Mouse (Mus musculus) kidney, embryonic 16.5 days (tissue): ENCODE results near the gene Slc10a2. TPM values are rescaled to one million over a fixed set of nuclear protein-coding genes. Genes with fewer than 3 reads are reported as not detected.
"Not testable (repeated sequence)": the region's sequence is repeated elsewhere in the genome, so short reads cannot be mapped to it uniquely, and the experiment has no call there.

Source experiments
- ATAC-seq: fragments of 200-750 bp; cut with Nextera tagmentation; 2 replicates; pipeline ENCODE4 v1.8.0; 2017; ENCODE audit warnings: moderate TSS enrichment; ENCODE audit not compliant: low FRiP score, low TSS enrichment
- H3K27ac ChIP-seq: fragments of 300-500 bp; sonication (generic); 2 replicates; pipeline ENCODE4 v1.5.1; 2014; ENCODE audit warnings: low read length
- H3K27me3 ChIP-seq: fragments of 300-500 bp; sonication (generic); 2 replicates; pipeline ENCODE4 v1.6.1; 2014; ENCODE audit warnings: low read length, control low read depth, mixed read lengths; ENCODE audit not compliant: insufficient read depth
- H3K36me3 ChIP-seq: fragments of 300-500 bp; sonication (generic); 2 replicates; pipeline ENCODE4 v1.6.1; 2014; ENCODE audit warnings: low read length, control low read depth, mixed read lengths; ENCODE audit not compliant: insufficient read depth
- H3K4me1 ChIP-seq: fragments of 300-500 bp; sonication (generic); 2 replicates; pipeline ENCODE4 v1.6.1; 2014; ENCODE audit warnings: low read length, control low read depth, mixed read lengths; ENCODE audit not compliant: insufficient read depth
- H3K4me2 ChIP-seq: fragments of 300-500 bp; sonication (generic); replicated peaks from 2 replicates; pipeline ENCODE4 v1.6.1; 2014; ENCODE audit warnings: low read depth, low read length
- H3K4me3 ChIP-seq: fragments of 300-500 bp; sonication (generic); 2 replicates; pipeline ENCODE4 v1.5.1; 2014; ENCODE audit warnings: mild to moderate bottlenecking, low read length
- H3K9ac ChIP-seq: fragments of 300-500 bp; sonication (generic); replicated peaks from 2 replicates; pipeline ENCODE4 v1.6.1; 2014; ENCODE audit warnings: low read length
- H3K9me3 ChIP-seq: fragments of 300-500 bp; sonication (generic); 2 replicates; pipeline ENCODE4 v1.6.1; 2016; ENCODE audit warnings: low read length, control low read depth
- WGBS: fragments of 180-500 bp; shearing (Covaris S2); extraction: QIAGEN DNeasy Blood & Tissue Kit; methylation state at CpG from one replicate; pipeline ENCODE4 v1.1.7; 2014; 5-methylcytosine and 5-hydroxymethylcytosine counted together
- polyA plus RNA-seq: library from polyadenylated mRNA; unstranded; fragments of >200 nt; fragmentation: Nextera tagmentation; extraction: Ambion mirVana; gene quantifications from 2 replicates; pipeline ENCODE4 v1.2.1, GENCODE M21; 2015

Gene Slc10a2
- 0.27 and 0.32 TPM in 2 replicates for polyA plus RNA-seq

GRCm38 (mm10) chr8:5105186-5105585, at the start of gene Slc10a2:
TSS of gene Slc10a2 (minus strand) at chr8:5105351.
- 47% methylated on average over 5 of the region's 5 CpGs for WGBS
- no peak for ATAC-seq
- H3K4me1 ChIP-seq = no peaks in the 10 kb centered on the region

GRCm38 (mm10) chr8:5129322-5129829, 24.2 kb upstream of the Slc10a2 start:
- no peaks in the 10 kb centered on the region for H3K36me3 ChIP-seq
- H3K4me1 ChIP-seq = no peaks in the 10 kb centered on the region
- WGBS = 75% methylated on average over 2 of the region's 2 CpGs
- no peak overlapping the region for H3K4me3 ChIP-seq
- no peak for ATAC-seq
- H3K9ac ChIP-seq = no peak overlapping the region
- no peak overlapping the region for H3K27ac ChIP-seq
- no peaks in the 10 kb centered on the region for H3K9me3 ChIP-seq
- H3K27me3 ChIP-seq = no peaks in the 10 kb centered on the region
- no peak overlapping the region for H3K4me2 ChIP-seq

More at GRCm38 (mm10) chr8:5105186-5105585, at the start of gene Slc10a2:
- Histone ChIP-seq H3K27ac (no peak within 1 kb of the TSS), H3K9me3 (no peaks in the 10 kb centered on the region), H3K4me3 (no peak within 1 kb of the TSS), H3K27me3 (no peaks in the 10 kb centered on the region), H3K36me3 (no peaks in the 10 kb centered on the region), H3K9ac (no peak within 1 kb of the TSS), H3K4me2 (no peak within 1 kb of the TSS)

- H3K9ac ChIP-seq = no peak overlapping the region
- ATAC-seq = peak; percentile 84
Observed at GRCm38 (mm10) chr8:5106855-5107254, 1.7 kb upstream of the Slc10a2 start.

GRCm38 (mm10) chr8:5095392-5095791, 9.8 kb downstream of the Slc10a2 start:
- no peaks in the 10 kb centered on the region for H3K36me3 ChIP-seq
- ATAC-seq = no peak
- H3K9me3 ChIP-seq = no peaks in the 10 kb centered on the region
- no peaks in the 10 kb centered on the region for H3K27me3 ChIP-seq
- no peak overlapping the region for H3K4me2 ChIP-seq
- 88% methylated on average over 4 of the region's 4 CpGs for WGBS
- H3K4me3 ChIP-seq = no peak overlapping the region
- no peaks in the 10 kb centered on the region for H3K4me1 ChIP-seq
- H3K9ac ChIP-seq = no peak overlapping the region
- no peak overlapping the region for H3K27ac ChIP-seq

More at GRCm38 (mm10) chr8:5106855-5107254, 1.7 kb upstream of the Slc10a2 start:
- Histone ChIP-seq H3K27me3 (no peaks in the 10 kb centered on the region), H3K4me2 (no peak overlapping the region), H3K4me3 (no peak overlapping the region), H3K9me3 (no peaks in the 10 kb centered on the region), H3K27ac (no peak overlapping the region), H3K36me3 (no peaks in the 10 kb centered on the region), H3K4me1 (no peaks in the 10 kb centered on the region)
- 63% methylated on average over 5 of the region's 5 CpGs for WGBS

- H3K9me3 ChIP-seq, H3K36me3 ChIP-seq, H3K9ac ChIP-seq, H3K4me2 ChIP-seq, H3K27me3 ChIP-seq, ATAC-seq, H3K27ac ChIP-seq, H3K4me1 ChIP-seq, H3K4me3 ChIP-seq: not testable (repeated sequence)
Observed at GRCm38 (mm10) chr8:5093991-5094390, 11.2 kb downstream of the Slc10a2 start.

GRCm38 (mm10) chr8:5073654-5074293, 31.4 kb downstream of the Slc10a2 start:
- H3K27ac ChIP-seq = no peak overlapping the region
- H3K4me3 ChIP-seq = no peak overlapping the region
- no peaks in the 10 kb centered on the region for H3K9me3 ChIP-seq
- H3K4me2 ChIP-seq = no peak overlapping the region
- WGBS = 88% methylated on average over 3 of the region's 3 CpGs
- H3K9ac ChIP-seq = no peak overlapping the region
- H3K4me1 ChIP-seq = no peaks in the 10 kb centered on the region
- H3K27me3 ChIP-seq = no peaks in the 10 kb centered on the region
- no peak for ATAC-seq
- no peaks in the 10 kb centered on the region for H3K36me3 ChIP-seq

GRCm38 (mm10) chr8:5058888-5059287, 46.3 kb downstream of the Slc10a2 start:
- H3K4me2 ChIP-seq = no peak overlapping the region
- 75% methylated on average over 1 of the region's 1 CpGs for WGBS
- H3K4me3 ChIP-seq = no peak overlapping the region
- H3K9me3 ChIP-seq = no peaks in the 10 kb centered on the region
- ATAC-seq = no peak
- no peak overlapping the region for H3K9ac ChIP-seq
- H3K36me3 ChIP-seq = no peaks in the 10 kb centered on the region
- H3K27ac ChIP-seq = no peak overlapping the region
- no peaks in the 10 kb centered on the region for H3K27me3 ChIP-seq
- no peaks in the 10 kb centered on the region for H3K4me1 ChIP-seq

- WGBS = 87% methylated on average over 6 of the region's 6 CpGs
- not testable (repeated sequence) for ATAC-seq, H3K4me3 ChIP-seq, H3K36me3 ChIP-seq, H3K9ac ChIP-seq, H3K27me3 ChIP-seq, H3K9me3 ChIP-seq, H3K27ac ChIP-seq, H3K4me2 ChIP-seq, H3K4me1 ChIP-seq
Observed at GRCm38 (mm10) chr8:5044361-5044900, 60.7 kb downstream of the Slc10a2 start.

GRCm38 (mm10) chr8:5038811-5039561, 66.2 kb downstream of the Slc10a2 start:
- 84% methylated on average over 4 of the region's 4 CpGs for WGBS
- H3K27ac ChIP-seq = no peak overlapping the region
- no peak for ATAC-seq
- no peak overlapping the region for H3K9ac ChIP-seq
- H3K4me1 ChIP-seq = no peaks in the 10 kb centered on the region
- no peaks in the 10 kb centered on the region for H3K27me3 ChIP-seq
- no peaks in the 10 kb centered on the region for H3K36me3 ChIP-seq
- H3K4me2 ChIP-seq = no peak overlapping the region
- H3K4me3 ChIP-seq = no peak overlapping the region
- no peaks in the 10 kb centered on the region for H3K9me3 ChIP-seq
